Mouse (Mus musculus) heart, embryonic 10.5 days (tissue): Measurements from ENCODE around the gene Ak5. TPM values are rescaled to one million over a fixed set of nuclear protein-coding genes. Genes with fewer than 3 reads are reported as not detected.

Source experiments
- DNase-seq: peaks from one replicate; pipeline ENCODE4 v3.0.0-alpha.2; 2017; ENCODE audit warnings: low spot score
- H3K27ac ChIP-seq: fragments of 300-500 bp; sonication (generic); 2 replicates; pipeline ENCODE4 v1.5.1; 2016; ENCODE audit warnings: mild to moderate bottlenecking
- H3K27me3 ChIP-seq: fragments of 300-500 bp; sonication (generic); 2 replicates; pipeline ENCODE4 v1.6.1; 2016; ENCODE audit warnings: mild to moderate bottlenecking; ENCODE audit not compliant: poor library complexity, insufficient read depth, severe bottlenecking
- H3K36me3 ChIP-seq: fragments of 300-500 bp; sonication (generic); 2 replicates; pipeline ENCODE4 v1.6.1; 2016; ENCODE audit warnings: mild to moderate bottlenecking, moderate library complexity
- H3K4me1 ChIP-seq: fragments of 300-500 bp; sonication (generic); 2 replicates; pipeline ENCODE4 v1.6.1; 2016; ENCODE audit warnings: mild to moderate bottlenecking
- H3K4me3 ChIP-seq: fragments of 300-500 bp; sonication (generic); 2 replicates; pipeline ENCODE4 v1.5.1; 2016; ENCODE audit warnings: mild to moderate bottlenecking, moderate library complexity
- H3K9me3 ChIP-seq: fragments of 300-500 bp; sonication (generic); 2 replicates; pipeline ENCODE4 v1.6.1; 2016; ENCODE audit warnings: mild to moderate bottlenecking, moderate library complexity
- WGBS: fragments of 180-500 bp; shearing (Covaris S2); methylation state at CpG from one replicate; pipeline ENCODE4 v1.1.7; 2016; 5-methylcytosine and 5-hydroxymethylcytosine counted together
- polyA plus RNA-seq: library from polyadenylated mRNA; unstranded; fragments of >200 nt; fragmentation: Nextera tagmentation; extraction: Ambion mirVana; gene quantifications from 2 replicates; pipeline ENCODE4 v1.2.1, GENCODE M21; 2016

Ak5 gene
- polyA plus RNA-seq, 1 experiment from 2014 or later = 3.0 TPM

DNA sequence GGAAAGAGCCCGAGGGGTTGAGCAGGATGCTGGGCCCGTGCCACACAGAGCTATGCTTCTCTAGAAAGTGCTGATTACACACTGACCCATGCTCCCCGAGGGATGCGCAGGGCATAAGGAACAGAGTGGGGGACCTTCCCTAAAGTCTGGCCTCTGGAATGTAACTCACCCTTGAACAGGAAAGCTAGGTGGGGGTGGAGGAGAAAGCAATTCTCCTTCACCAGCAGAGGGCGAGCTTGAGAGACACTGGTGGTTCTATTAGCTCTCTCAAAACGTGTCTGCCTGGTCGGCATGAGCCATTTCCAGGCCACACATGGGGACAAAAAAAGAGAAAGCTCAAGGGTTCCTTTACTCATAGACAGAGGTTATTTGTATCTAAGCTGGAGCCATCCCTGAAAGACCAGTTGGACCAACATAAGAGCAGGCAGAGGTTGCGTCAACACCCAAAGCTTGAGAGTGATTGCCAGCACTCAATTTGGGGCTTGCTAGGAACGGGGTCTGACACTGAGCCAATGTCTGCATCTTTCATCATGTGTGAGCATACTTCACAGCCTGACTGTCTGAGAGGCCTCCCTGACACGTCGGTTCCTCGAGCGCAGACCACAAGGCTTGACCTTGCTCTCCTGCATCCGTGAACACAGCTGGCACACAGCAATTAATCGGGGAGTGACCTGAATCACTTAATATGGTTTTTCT lies 193.4 kb downstream of the Ak5 start:
- no peaks in the 10 kb centered on the region for H3K9me3 ChIP-seq
- DNase-seq = peak; percentile 76
- H3K27ac ChIP-seq = no peak overlapping the region; the same call in 1 of the 2 replicates
- no peak overlapping the region for H3K4me3 ChIP-seq
- H3K4me1 ChIP-seq = peaks cover 28% of the 10 kb centered on the region
- no peaks in the 10 kb centered on the region for H3K36me3 ChIP-seq
- H3K27me3 ChIP-seq = no peaks in the 10 kb centered on the region
- 55% methylated on average over 15 of the region's 15 CpGs for WGBS

DNA sequence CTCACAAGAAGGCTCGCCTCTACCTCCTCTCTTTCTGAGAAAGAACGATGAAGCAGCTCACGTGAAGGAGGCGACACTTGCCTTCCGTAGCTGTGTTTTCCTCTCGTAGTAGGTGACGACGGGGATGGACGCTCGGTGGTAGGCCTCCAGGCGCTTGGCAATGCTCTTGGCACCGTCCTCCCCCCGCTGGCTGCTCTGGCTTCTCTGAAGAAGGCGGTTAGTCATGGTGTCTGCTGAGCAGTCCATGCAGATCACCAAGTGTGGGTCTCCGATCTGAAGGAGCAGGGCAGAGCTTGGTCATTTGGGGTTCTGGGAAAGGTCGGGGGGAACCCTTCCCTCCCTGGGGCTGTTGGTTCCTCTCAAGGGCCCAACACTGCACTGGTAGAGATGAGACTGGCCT lies 195.5 kb downstream of the Ak5 start:
- Histone ChIP-seq H3K9me3 (no peaks in the 10 kb centered on the region), H3K36me3 (no peaks in the 10 kb centered on the region), H3K27me3 (no peaks in the 10 kb centered on the region), H3K4me1 (peaks cover 23% of the 10 kb centered on the region), H3K4me3 (no peak overlapping the region), H3K27ac (no peak overlapping the region)
- DNase-seq = peak; percentile 68
- 81% methylated on average over 16 of the region's 16 CpGs for WGBS

DNA sequence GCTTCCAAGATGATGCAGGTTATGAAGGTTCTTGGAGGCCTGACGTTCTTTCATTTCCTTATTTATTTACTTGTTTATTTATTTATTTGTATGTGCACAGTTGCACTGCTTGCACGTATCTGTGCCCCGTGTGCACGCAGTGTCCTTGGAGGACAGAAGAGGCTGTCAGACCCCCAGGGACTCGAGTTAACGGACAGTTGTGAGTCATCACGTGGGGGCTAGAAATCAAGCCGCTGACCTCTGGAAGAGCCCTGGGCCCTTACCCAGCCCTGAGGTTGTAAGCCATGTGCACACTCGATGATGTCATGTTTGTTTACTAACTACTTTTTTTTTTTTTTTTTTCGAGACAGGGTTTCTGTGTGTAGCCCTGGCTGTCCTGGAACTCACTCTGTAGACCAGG lies 197.8 kb downstream of the Ak5 start:
- WGBS = 86% methylated on average over 10 of the region's 10 CpGs
- Histone ChIP-seq H3K4me1 (peaks cover 38% of the 10 kb centered on the region), H3K36me3 (no peaks in the 10 kb centered on the region), H3K27me3 (no peaks in the 10 kb centered on the region), H3K9me3 (no peaks in the 10 kb centered on the region), H3K4me3 (no peak overlapping the region), H3K27ac (no peak overlapping the region)
- peak; percentile 51 for DNase-seq

DNA sequence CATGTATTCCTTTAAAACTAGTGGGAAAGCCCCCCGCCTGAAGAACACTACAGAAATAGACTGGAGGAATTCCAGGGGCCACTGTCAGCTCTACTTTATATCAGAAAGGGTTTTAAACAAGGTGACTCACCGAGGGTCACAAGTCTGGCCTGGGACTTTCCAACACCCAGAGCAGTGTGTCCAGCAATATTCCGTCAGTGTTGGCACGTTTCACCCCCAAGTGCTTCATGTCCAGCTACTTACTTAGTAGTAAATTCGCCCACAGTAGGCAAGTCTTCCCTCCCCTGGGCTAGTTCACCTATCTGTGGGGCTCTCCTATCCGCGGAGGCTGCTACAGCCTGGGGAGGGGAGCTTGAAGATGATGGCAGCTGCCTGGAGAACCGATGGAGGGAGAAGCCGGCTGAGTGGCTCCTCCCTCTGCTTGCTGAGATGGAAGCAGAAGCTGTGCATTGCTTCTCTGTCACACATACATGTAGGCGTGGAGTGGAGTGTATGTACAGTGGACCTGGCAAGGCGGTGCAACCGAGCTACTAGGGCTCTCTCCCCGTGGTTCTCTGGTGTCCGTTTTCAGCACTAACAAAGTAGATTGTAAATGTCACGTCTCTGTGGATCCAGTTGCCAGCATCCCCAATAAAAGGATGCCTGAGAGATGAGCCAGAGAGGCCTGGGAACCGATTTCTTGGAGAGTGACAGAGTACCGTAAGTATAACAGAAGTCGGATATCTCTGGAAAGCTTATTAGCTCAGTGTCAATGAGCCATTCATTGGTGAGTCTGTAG lies 198.5 kb downstream of the Ak5 start:
- Histone ChIP-seq H3K4me3 (peak overlapping the region; percentile 22; the same call in 1 of the 2 replicates), H3K27me3 (no peaks in the 10 kb centered on the region), H3K27ac (peak overlapping the region; percentile 29; the same call in 1 of the 2 replicates), H3K9me3 (no peaks in the 10 kb centered on the region), H3K36me3 (no peaks in the 10 kb centered on the region), H3K4me1 (peaks cover 35% of the 10 kb centered on the region)
- peak; percentile 72 for DNase-seq
- 63% methylated on average over 18 of the region's 18 CpGs for WGBS

DNA sequence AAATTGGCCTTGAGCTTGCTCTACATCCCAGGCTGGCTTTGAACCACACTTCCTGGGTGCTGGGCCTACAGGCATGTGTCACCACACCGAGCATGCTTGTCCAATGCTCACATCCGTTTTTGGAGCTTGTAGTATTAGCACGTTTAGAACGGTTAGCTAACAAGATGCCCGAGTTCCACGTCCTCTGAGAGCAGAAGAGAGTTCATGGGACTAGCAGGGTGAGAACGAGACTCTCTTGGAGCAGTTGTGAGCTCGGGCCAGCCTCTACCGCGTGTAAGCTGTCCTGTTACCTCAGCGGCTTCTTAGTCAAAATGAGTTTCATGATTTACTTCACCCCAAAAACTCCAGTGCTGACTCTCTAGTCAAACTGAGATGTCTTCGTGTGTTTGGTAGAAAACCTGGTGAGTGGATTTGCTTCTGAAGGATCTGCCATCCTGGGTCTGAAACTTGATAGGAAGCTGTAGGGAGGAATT lies 199.6 kb downstream of the Ak5 start:
- Histone ChIP-seq H3K36me3 (no peaks in the 10 kb centered on the region), H3K4me3 (no peak overlapping the region), H3K27me3 (no peaks in the 10 kb centered on the region), H3K4me1 (peaks cover 30% of the 10 kb centered on the region), H3K9me3 (no peaks in the 10 kb centered on the region), H3K27ac (no peak overlapping the region)
- 87% methylated on average over 12 of the region's 12 CpGs for WGBS
- peak; percentile 42 for DNase-seq

DNA sequence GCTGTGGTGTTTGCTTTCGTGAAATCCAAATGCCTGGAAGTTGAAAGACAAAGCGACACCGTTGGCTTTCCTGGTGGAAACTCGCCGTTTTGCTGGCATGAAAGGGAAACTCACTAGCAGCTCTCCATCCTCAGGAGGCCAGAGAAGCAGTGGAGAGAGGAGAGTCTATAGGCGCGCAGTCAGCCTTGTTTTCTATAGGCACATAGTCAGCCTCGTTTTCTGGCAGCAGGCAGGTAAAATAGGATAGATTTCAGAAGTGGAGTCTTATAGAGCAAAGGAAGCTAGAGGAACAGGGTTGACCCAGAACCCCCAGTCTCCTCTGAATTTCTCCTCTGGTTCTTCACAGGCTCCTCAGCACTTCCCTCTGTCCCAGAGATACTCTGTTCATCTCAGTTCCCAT lies 200.1 kb downstream of the Ak5 start:
- peaks cover 5% of the 10 kb centered on the region; the same call in 1 of the 2 replicates for H3K36me3 ChIP-seq
- no peak overlapping the region for H3K4me3 ChIP-seq
- H3K27me3 ChIP-seq = no peaks in the 10 kb centered on the region
- H3K27ac ChIP-seq = no peak overlapping the region
- WGBS = 84% methylated on average over 8 of the region's 8 CpGs
- DNase-seq = peak; percentile 13
- H3K4me1 ChIP-seq = peaks cover 30% of the 10 kb centered on the region
- H3K9me3 ChIP-seq = no peaks in the 10 kb centered on the region

DNA sequence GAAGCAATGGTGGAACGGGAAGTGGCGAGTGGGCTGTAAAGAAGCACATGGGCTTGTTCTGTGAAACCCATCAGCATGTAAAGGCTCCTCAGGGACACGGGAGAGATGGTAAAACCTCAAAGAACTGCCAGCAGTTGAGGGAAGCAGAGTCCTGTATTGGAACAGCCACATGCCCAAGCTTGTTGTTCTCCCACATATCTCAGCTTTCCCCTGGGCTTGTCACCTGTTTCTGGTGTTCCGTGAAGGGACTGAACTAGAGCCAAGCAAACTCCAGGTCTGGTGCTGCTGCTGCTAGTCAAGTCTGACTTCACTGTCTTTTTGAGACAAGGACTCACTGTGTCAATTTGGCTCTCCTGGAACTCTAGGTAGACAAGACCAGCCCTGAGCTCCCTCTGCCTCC lies 200.8 kb downstream of the Ak5 start:
- H3K4me1 ChIP-seq = peaks cover 30% of the 10 kb centered on the region
- no peak overlapping the region for H3K4me3 ChIP-seq
- DNase-seq = no peak
- no peak overlapping the region for H3K27ac ChIP-seq
- H3K27me3 ChIP-seq = no peaks in the 10 kb centered on the region
- WGBS = 77% methylated on average over 4 of the region's 4 CpGs
- no peaks in the 10 kb centered on the region for H3K9me3 ChIP-seq
- H3K36me3 ChIP-seq = peaks cover 9% of the 10 kb centered on the region; the same call in 1 of the 2 replicates

DNA sequence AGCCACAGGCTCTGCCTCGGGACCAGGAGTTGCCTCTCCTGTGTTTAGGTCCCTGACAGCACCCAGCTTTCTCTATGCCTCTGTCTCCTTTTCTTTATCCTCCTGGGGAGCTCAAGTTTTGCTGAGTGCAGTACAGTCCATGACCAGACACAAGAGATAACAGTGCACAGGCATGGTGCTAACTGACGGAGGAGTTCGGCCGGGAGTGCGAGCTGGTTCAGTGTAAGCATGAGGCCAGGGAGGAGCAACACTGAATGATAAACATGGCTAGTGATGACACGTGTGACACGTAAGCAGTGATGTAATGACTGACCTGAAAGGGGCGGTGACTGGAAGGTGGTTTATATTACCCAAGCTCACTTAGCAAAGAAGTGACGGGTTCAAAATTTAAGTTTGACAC lies 201.3 kb downstream of the Ak5 start:
- DNase-seq = no peak
- Histone ChIP-seq H3K27ac (no peak overlapping the region; the same call in 1 of the 2 replicates), H3K4me3 (no peak overlapping the region), H3K9me3 (no peaks in the 10 kb centered on the region), H3K4me1 (peaks cover 30% of the 10 kb centered on the region), H3K27me3 (no peaks in the 10 kb centered on the region), H3K36me3 (peaks cover 11% of the 10 kb centered on the region)
- WGBS = 69% methylated on average over 9 of the region's 9 CpGs

DNA sequence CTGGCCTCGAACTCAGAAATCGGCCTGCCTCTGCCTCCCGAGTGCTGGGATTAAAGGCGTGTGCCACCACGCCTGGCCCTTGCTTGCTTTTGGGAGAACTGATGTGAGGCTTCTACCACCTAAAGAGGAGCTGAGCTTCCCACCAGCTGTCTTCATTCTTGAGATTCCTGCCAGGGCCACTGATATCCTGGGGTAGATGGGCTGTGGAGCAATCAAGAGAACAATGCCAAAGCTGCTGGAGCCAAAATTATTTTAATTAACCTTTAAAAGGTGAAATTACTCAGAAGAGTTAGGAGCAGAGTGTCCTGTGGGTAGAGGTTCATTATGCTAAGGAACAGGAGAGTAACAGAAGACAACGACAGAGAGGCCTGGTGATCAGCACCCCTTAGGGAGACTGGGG lies 202.8 kb downstream of the Ak5 start:
- Histone ChIP-seq H3K27me3 (no peaks in the 10 kb centered on the region), H3K4me3 (no peak overlapping the region), H3K27ac (no peak overlapping the region), H3K9me3 (no peaks in the 10 kb centered on the region), H3K36me3 (peaks cover 20% of the 10 kb centered on the region), H3K4me1 (peaks cover 40% of the 10 kb centered on the region)
- 76% methylated on average over 5 of the region's 6 CpGs for WGBS
- DNase-seq = no peak

DNA sequence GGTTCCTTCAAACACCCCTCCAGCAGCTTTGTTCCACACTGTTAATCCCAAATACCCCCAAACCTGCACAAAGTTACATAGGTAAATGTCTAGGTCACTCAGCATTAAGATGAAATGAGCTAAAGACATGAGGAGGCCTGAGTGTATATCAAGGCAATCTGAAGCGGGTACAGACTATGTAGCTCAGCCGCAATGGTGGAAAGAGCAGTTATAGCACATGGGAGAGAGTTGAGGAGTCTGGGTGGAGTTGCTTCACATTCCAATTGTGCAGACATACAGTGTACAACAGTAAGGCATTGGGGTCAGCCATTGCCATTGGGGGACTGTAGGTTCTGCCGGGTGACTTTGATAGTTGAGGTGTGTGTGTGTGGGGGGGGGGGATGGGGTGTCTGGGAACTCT lies 203.7 kb downstream of the Ak5 start:
- H3K36me3 ChIP-seq = peaks cover 24% of the 10 kb centered on the region
- H3K9me3 ChIP-seq = no peaks in the 10 kb centered on the region
- no peak overlapping the region for H3K27ac ChIP-seq
- H3K4me3 ChIP-seq = no peak overlapping the region
- 98% methylated on average over 3 of the region's 3 CpGs for WGBS
- H3K4me1 ChIP-seq = peaks cover 39% of the 10 kb centered on the region
- no peaks in the 10 kb centered on the region for H3K27me3 ChIP-seq
- peak; percentile 63 for DNase-seq

DNA sequence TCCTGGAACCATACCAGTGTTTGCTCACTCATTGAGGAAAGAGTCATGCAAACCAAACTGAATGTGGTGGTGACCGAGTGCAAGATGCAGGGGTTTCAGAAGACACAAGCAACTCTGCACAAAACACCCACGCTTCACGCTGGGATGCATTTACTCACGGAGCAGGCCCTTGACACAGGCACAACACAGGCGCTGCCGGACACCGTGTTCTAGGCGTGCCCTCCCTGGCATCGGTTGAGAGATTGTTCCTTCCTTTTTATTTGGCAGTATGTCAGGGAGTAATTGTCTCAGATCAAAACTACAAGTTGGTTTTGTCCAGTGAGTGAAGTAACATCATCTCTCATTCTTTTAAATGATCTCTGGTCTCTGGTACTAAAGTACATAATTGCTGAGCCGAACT lies 205.3 kb downstream of the Ak5 start:
- WGBS = 94% methylated on average over 10 of the region's 10 CpGs
- H3K9me3 ChIP-seq = no peaks in the 10 kb centered on the region

DNA sequence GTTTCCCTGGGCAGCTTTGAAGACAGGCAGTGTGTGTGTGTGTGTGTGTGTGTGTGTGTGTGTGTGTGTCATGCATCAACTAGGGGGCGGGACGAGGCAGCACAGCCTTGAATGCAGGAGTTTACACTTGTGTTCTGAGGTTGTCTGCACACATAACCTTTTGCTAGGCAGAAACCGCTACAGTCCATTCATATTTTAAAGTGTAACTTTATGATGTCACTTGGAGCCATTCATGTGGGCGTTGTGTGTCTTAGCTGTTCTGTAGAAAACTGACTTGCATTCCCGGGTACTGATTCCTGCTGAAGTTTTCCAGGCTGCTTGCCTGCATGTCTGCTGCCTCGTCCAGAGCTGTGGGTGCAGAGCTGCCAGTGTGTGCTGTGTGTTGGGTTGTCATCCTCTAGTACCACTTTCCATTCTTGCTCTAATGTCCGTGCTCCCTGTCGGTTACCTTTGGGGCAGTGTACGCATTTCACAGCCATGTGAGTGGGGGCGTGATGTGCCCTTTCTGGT lies 206.1 kb downstream of the Ak5 start:
- Histone ChIP-seq H3K27me3 (no peaks in the 10 kb centered on the region), H3K4me1 (peaks cover 28% of the 10 kb centered on the region), H3K9me3 (no peaks in the 10 kb centered on the region), H3K4me3 (no peak overlapping the region), H3K36me3 (peaks cover 44% of the 10 kb centered on the region), H3K27ac (no peak overlapping the region)
- DNase-seq = no peak
- WGBS = 91% methylated on average over 10 of the region's 10 CpGs

More for the DNA sequence above, 205.3 kb downstream of the Ak5 start:
- no peak overlapping the region for H3K4me3 ChIP-seq
- no peak for DNase-seq
- peaks cover 35% of the 10 kb centered on the region for H3K36me3 ChIP-seq
- H3K4me1 ChIP-seq = peaks cover 33% of the 10 kb centered on the region
- no peak overlapping the region for H3K27ac ChIP-seq
- no peaks in the 10 kb centered on the region for H3K27me3 ChIP-seq

DNA sequence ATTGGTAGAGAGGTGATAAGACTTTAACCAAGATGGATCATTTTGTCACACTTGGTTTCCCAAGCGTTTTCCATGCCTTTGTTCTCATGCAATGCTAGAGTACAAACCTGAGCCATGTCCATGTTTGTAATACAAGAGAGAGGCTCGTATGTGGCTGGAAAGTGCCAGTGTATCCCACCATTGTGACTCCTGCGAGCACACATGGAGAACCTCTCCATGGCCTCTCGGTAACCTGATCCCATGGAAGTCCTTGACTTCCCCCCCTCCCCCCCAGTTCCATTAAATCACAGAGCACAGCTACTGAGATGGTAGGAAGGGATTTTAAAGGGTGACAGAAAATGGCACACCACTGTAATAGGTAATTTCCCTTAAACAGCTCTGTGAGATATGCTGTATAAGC lies 207.4 kb downstream of the Ak5 start:
- WGBS = 54% methylated on average over 4 of the region's 4 CpGs
- no peak for DNase-seq
- no peak overlapping the region for H3K27ac ChIP-seq
- no peaks in the 10 kb centered on the region for H3K9me3 ChIP-seq
- no peak overlapping the region for H3K4me3 ChIP-seq
- peaks cover 18% of the 10 kb centered on the region; the same call in 1 of the 2 replicates for H3K4me1 ChIP-seq
- no peaks in the 10 kb centered on the region for H3K27me3 ChIP-seq
- H3K36me3 ChIP-seq = peaks cover 56% of the 10 kb centered on the region
